Mouse (Mus musculus): ENCODE data around the gene 1700125H20Rik. TPM values are rescaled to one million over a fixed set of nuclear protein-coding genes. Genes with fewer than 3 reads are reported as not detected.

1700125H20Rik gene
- polyA plus RNA-seq, 1 experiment from 2014 or later, result 0.65 TPM

Other genes with a start within 250 kb of the 1700125H20Rik start
- 0.40 TPM in 1 of 2 replicates, not detected in the other for gene Car4, start 212.6 kb upstream of the 1700125H20Rik start, polyA plus RNA-seq (2015; fragmentation: Nextera tagmentation; extraction: Ambion mirVana)
- gene Usp32, start 30.2 kb upstream of the 1700125H20Rik start, polyA plus RNA-seq (2015; fragmentation: Nextera tagmentation; extraction: Ambion mirVana), result 4.2 and 5.6 TPM in 2 replicates
- 40.1 and 40.5 TPM in 2 replicates for gene Appbp2, start 64.7 kb downstream of the 1700125H20Rik start, polyA plus RNA-seq (2015; fragmentation: Nextera tagmentation; extraction: Ambion mirVana)
- 17.2 and 19.5 TPM in 2 replicates for gene Ppm1d, start 140.8 kb downstream of the 1700125H20Rik start, polyA plus RNA-seq (2015; fragmentation: Nextera tagmentation; extraction: Ambion mirVana)
- gene Bcas3, start 182.8 kb downstream of the 1700125H20Rik start, polyA plus RNA-seq (2015; fragmentation: Nextera tagmentation; extraction: Ambion mirVana), result 28.6 and 33.1 TPM in 2 replicates